Mouse (Mus musculus): ENCODE results near the gene Crygf. TPM values are rescaled to one million over a fixed set of nuclear protein-coding genes. Genes with fewer than 3 reads are reported as not detected.
"Not testable (repeated sequence)": the region's sequence is repeated elsewhere in the genome, so short reads cannot be mapped to it uniquely, and the experiment has no call there.

The Crygf gene
- polyA plus RNA-seq (2012; rRNA removed): not detected in 2 replicates

GRCm38 (mm10) chr1:65926294-65926693 is at the start of gene Crygf:
TSS of gene Crygf (plus strand) at chr1:65926520.
- no peak for DNase-seq (ENCODE audit: low read depth, low spot score)

GRCm38 (mm10) chr1:65925361-65926210 is 734 bp upstream of the Crygf start:
- 43% methylated on average over 6 of the region's 6 CpGs for WGBS
- DNase-seq (ENCODE audit: low read depth, low spot score): no peak

More at GRCm38 (mm10) chr1:65926294-65926693, at the start of gene Crygf:
- 89% methylated on average over 4 of the region's 4 CpGs for WGBS

- 85% methylated on average over 11 of the region's 11 CpGs for WGBS
- not testable (repeated sequence) for DNase-seq (ENCODE audit: low read depth, low spot score)
These were observed 376 bp downstream of the Crygf start for GRCm38 (mm10) chr1:65926696-65927095.

GRCm38 (mm10) chr1:65930055-65930454 is 3.7 kb downstream of the Crygf start:
- no peak for DNase-seq (ENCODE audit: low read depth, low spot score)
- 76% methylated on average over 2 of the region's 2 CpGs for WGBS

GRCm38 (mm10) chr1:65932091-65932812 is 5.9 kb downstream of the Crygf start:
- WGBS: 68% methylated on average over 4 of the region's 4 CpGs
- no peak for DNase-seq (ENCODE audit: low read depth, low spot score)

Other genes starting within 250 kb of the Crygf start
- 0.32 and 1.7 TPM in 2 replicates for gene Map2, start 248.8 kb downstream of the Crygf start, polyA plus RNA-seq (2012; rRNA removed)